Mouse (Mus musculus) gastrocnemius, postnatal 14 days (tissue): Measurements from ENCODE around the gene Tmem86b. TPM values are rescaled to one million over a fixed set of nuclear protein-coding genes. Genes with fewer than 3 reads are reported as not detected.
A peak's percentile ranks its signal among the peaks of the same experiment; 100 is the strongest.

Experiments
- DNase-seq: peaks from one replicate; pipeline ENCODE4 v3.0.0; 2021; ENCODE audit warnings: mixed read lengths
- intact Hi-C: fragments of 180-260 bp; cut with DNase I; formaldehyde crosslinking; loops from one replicate; pipeline ENCODE4 v1.15.1; 2025; ENCODE audit warnings: low total_unique reads
- long read RNA-seq, 2 experiments: library from polyadenylated mRNA; stranded (forward); transcript quantifications; one replicate each; pipeline ENCODE4 v2.0.0; 2021
- total RNA-seq, 2 experiments: library from RNA; stranded (reverse); gene quantifications; 2 replicates each; pipeline ENCODE4 v1.2.3; 2021

Gene Tmem86b
- total RNA-seq = 1 to 10 TPM; 2.1 to 3.1 TPM
- long read RNA-seq, experiment 1 = 0 reads
- long read RNA-seq, experiment 2, partial matches to known transcripts = 0 of 1 reads
- long read RNA-seq, experiment 2, other reads (novel, unspliced or antisense) = 1 of 1 reads

DNA sequence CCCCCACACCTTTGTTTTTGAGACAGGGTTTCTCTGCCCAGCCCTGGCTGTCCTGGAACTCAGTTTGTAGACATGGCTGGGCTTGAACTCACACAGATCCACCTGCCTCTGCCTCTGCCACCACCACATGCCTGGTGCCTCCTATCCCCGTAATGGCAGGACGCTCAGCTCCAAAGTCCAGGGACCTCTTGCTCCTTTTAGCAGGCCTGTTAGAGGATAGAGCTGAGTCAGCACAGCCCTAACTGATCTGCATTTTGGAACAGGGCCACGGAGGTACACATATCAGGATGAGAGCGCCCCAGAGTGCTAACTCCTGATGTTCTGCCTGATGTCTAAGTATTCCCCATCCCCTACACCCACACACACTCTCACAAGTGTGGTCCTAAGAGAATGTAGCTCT lies at the start of gene Tmem86b:
TSS of gene Tmem86b (minus strand) at position 392 of the 400 bp plus-strand sequence.
- DNase-seq = no peak
- intact Hi-C loops = no loop called here

DNA sequence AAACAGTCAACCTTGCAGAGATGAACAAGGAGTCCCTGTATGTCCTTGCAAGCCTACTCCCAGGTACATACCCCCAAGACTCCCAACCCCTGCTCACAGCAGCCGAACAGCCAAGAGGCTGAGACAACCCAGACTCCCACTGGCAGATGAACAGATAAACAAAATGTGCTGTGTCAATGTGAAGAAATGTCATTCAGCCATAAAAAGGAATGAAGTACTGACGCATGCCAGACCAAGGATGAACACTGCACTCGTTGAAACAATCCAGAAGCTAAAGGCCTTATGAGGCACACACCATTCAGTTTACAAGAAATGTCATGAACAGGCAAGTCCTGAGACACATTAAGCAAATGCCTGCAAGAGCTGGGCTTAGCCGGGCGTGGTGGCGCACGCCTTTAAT lies 44.0 kb upstream of the Tmem86b start:
- intact Hi-C loops = no loop called here
- no peak for DNase-seq

DNA sequence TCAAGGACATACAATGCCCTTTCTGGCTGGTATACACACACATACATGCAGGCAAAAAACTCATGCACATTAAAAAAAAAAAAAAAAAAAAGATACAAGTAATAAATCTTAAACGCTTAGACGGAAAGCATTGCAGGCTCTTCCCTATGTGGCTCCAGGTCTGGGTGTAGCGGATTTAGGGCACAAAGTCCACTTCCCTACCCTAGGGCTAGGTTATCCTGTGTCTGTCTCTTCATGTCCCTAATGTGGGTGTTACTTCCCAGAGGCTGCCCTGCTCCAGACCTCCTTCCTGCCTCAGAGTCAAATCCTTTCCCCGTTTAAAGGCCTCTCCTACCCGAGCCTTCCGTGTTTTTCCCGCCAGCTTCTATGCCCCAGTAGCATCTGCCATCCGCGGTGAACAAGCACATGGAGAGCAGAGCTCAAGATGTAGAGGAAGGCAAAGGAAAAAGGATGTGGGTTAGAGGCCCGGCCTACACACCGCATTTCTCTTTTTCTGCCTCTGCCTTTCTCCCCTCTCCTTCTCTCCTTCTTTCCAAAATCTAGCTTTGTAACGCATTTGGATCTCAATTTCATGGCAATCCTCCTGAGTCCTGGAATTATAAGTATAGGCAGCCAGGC lies 43.0 kb upstream of the Tmem86b start:
- intact Hi-C loops = no loop called here
- DNase-seq = no peak

DNA sequence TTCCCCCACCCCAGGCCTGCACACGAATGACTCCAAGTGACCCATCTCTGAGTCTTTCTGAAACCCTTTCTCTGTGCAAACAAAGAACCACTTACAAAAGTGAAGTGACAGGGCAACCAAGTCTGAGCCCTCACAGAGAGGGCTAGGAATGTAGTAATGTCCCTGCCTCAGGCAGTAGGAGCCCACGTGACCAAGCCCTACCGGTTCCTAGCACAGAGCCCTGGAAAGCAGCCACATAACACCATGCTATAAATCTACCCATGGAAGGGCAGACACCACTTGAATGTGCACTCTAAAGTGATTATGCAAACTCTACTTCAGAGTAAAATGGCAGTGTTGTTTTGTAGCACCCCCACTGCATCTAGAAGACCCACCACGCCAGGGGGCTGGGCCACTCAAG lies 40.7 kb upstream of the Tmem86b start:
- intact Hi-C loops = no loop called here
- DNase-seq = no peak

DNA sequence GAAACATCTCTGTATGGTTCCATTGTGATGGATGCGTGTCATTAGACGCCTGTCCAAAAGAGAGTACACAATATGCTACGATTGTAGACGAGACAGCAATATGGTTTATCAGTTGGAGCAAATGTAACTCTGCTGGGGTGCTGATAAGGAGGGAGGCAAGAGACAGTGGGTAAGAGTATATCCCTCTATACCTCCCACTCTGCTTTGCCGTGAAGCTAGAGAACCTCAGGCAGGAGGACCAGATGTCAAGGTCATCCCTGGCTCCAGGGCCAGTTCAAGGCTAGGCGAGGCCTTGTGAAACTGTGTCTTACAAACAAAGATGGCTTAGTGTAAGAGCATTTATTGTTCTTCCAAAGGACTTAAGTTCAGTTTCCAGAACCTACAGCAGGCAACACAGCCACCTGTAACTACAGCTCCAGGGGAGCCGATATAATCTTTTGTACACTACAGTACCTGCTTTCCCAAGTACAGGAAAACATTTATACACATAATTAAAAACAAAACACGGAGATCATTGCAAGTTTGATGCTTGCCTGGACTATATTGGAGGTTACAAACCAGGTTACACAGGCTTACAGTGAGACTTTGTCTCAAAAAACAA lies 39.5 kb upstream of the Tmem86b start:
- intact Hi-C loops = no loop called here
- no peak for DNase-seq

DNA sequence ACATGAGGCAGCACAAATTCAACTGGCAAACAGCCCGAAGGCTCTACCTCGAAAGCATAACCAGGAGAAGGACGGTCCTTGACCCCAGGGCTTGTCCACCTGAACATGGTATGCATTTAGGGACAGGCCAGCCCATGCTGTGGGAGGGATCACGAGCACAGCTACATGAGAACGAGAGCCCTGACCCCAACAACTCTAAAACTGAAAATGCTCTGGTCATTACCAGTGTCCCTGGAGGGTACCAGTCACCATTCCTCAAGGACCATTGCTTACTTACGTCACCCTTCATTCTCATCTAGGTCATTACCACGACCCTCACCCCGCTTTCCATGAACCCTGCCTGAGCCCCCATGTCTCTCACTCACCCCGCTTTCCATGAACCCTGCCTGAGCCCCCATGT lies 37.9 kb upstream of the Tmem86b start:
- intact Hi-C loops = no loop called here
- no peak for DNase-seq

DNA sequence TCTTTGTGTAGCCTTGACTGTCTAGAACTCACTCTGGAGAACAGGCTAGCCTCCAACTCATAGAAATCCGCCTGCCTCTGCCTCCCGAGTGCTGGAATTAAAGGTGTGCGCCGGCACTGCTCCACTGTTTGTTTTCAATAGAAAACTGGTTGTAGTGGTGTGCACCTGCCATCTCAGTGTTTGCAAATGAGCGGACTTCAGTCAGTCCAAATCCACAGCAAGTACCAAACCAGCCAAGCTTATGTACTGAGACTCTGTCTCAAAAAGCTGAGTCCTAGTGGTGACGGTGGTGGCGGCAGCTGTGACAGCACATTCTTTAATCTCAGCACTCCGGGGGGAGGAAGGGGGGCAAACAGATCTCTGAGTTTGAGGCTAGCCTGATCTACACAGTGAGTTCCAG lies 37.3 kb upstream of the Tmem86b start:
- intact Hi-C loops = no loop called here
- DNase-seq = no peak

DNA sequence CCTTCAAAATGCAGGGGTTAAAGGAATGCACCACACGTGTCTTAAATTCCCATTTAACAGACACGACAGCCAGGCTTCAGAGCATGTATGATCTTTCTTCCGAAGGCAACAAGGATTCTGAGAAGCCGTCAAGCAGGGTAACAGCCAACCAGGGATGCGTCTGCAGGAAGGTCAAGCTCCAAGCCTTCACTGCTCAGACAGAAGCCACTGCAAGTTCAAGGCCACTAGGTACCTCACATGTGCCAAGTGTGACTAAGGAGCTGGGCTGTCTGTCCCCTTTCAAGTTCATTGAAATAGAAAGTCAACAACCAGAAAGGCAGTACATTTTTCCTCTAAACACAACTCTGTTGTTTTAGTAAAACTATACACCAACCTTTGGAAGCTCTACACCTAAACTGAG lies 35.6 kb upstream of the Tmem86b start:
- DNase-seq = no peak
- intact Hi-C loops = no loop called here

DNA sequence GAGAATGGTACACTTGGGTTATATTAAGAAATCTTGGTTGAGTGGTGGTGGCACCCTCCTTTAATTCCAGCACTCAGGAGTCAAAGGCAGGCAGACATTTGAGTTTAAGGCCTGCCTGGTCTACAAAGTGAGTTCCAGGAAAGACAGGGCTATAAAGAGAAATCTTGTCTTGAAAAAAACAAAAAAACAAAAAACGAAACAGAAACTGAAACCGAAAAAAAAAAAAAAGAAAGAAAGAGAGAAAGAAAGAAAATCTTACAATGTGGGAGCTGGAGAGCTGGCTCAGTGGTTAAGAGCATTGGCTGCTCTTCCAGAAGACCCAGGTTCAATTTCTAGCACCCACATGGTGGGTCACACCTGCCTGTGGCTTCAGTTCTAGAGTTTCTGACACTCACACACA lies 32.5 kb upstream of the Tmem86b start:
- DNase-seq = no peak
- intact Hi-C loops = no loop called here

DNA sequence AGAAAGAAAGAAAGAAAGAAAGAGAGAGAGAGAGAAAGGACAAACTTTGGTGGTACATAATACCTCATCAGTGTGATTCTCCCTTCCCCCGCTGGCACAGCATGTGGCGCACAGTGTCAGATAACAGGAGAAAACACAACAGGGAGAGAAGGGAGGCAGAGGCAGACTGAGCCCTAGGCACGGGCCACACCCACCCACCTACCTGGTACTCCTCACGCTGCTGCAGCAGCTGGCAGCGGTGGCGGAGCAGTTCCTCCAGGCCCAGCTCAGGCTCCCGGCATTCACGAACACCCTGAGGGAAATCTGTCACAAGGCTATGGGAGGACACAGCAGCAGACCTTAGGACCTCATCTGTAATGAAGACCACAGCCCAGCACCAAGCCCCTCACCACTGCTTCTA lies 32.0 kb upstream of the Tmem86b start:
- DNase-seq = no peak
- intact Hi-C loops = no loop called here

DNA sequence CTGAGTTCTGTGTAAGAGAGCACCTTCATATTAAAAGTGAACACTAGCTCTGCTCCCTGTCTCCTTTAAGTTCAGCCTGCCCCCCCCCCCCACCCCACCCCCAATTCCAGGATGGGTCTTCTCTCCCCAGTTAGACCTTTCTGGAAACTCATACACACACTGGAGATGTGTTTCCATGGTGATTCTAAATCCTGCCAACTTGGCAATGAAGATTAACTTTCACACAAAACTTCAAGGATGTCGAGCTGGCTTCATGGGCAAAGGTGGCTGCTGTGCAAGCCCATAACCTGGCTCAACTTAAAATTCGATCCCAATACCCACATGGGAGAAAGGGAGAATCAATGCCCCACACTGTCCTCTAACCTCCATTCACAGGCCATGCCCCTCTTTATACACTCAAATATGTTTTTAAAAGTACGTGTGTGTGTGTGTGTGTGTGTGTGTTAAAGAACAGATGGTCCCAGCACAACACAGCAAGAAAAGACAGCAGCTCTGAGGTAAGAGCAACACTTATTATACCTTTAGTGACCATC lies 28.8 kb upstream of the Tmem86b start:
- intact Hi-C loops = no loop called here
- no peak for DNase-seq

DNA sequence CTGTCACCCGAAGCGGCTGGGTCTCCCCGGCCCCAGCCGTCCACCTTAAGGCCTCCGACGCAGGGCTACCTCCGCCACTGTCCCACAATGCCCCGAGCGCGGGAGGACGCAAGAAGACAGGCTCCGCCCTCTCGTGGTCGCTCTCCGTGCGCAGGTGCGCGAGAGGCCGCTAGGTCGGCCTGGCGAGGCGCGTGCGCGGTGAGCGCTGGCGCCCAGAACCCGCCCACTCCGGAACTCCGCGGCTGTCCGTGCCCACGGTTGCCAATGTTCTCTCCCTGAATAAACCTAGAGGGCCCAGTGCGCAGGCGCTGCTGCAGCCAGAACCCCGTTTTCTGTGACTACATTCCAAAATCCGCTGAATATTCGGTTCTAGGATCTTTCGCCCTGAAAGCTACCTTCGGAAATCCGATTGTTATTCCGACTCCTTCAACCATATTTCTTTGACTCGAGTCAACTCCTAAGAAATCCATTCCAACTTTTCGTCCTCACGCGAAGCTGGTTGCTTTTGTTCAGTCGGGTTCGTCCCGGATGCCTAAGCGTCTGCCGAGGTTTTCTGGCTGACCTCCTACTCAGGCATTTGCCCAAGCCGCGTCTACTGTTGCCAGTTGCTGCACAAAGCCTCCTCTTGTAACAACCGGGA lies 27.8 kb upstream of the Tmem86b start, which contains the start of gene Ppp6r1:
TSS of gene Ppp6r1 (minus strand) at position 108 of the 640 bp plus-strand sequence.
- intact Hi-C loops = no loop called here
- DNase-seq = peak; percentile 97

DNA sequence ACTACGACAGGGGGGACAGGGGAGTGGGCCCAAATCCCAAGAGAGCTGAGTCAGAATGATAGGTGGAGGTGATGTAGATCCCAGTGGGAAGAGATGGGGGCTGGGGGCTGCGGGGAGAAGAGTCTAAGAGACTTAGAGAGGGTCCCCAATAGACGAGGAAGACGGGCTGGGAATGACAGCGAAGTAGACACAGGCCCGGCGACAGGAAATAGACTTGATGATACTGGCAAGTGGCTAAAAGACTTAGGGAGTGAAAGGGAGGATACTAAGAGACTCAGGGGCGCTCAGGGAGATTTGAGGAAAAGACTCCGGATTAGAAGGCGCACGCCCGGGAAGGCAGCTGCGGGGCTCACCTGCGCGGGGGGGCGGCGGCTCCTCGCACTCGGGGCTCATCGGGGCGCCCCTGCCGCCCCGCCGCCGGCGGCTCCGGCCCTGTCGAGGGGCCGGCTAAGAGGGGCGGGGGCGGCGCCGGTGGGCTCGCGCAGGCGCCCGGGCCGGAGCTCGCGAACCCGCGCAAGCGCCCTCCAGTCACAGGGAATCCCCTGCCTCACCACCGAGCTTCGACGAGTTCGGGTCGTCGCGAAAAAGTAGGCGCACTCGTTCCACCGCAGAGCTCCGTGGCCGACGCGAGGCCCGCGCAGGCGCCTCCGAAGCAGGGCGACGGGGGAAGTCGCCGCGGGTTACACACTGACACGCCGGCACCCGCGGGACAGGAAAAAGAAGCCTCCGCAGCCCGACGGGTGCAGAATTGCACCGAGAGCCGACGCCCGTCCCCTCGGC lies 27.1 kb upstream of the Tmem86b start:
- intact Hi-C loops = no loop called here

DNA sequence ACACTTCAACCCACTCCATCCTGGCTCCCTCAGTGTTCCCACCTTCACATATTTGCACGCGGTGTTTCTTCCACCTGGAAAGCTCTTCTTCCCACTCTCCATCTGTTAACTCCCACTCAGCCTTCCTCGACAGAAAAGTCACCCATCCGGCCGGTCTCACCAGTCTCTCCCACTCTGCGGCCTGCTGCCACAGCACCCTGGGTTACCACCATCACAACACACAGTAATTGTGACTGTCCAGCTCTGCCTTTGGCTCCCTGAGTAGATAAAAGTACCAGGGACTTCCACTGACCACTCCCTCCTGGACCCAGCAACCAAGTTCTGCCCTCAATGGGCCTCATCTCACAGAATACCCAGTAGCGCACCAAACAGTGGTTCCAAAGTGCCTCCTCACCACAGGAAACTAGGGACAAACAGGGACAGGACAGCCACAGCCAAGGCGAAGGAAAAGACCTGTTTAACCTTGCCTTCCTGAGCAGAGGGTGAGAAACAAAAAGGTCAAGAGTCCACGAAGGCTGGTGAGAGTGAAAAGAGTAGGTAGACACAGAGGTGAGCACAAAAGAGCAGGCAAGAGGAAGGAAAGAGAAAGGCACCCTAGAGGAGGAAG lies 26.4 kb upstream of the Tmem86b start:
- intact Hi-C loops = no loop called here
- no peak for DNase-seq

More for the DNA sequence above, 27.1 kb upstream of the Tmem86b start:
- DNase-seq = no peak

DNA sequence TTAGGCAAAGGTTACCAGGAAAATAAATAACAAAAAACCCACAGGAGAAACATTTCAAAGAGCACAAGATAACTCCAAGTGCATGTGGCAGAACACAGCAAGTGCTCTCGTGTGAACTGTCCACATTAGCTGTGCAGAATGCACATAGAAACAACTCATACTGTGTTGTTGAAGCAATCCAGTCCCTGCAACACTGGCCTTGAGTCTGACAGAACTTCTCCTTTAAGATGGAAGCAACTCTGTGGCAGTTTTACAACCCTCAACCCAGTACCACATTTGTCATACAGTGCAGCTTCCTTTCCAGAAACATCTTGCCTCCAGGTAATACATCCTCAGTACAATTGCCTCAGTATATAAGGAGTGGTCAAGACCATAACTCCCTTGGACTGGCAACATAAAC lies 25.6 kb upstream of the Tmem86b start:
- intact Hi-C loops = no loop called here
- DNase-seq = no peak

DNA sequence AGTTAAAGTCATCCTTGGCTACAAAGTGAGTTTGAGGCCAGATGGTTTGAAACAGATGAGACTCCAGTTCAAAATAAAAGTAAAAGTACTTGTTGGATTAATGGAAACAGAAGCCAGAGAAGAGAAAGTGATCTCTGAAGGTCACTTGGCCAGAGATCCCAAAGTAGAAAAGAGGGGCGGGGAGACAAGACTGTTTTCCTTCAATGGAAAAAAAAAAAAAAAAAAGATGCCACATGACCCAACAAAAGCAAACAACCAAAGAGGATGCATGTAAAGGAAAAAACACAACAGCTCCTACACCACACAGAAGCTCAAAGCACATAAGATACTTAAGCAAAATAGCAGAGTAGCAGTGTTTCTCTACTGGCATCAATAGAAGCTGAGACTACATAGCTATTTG lies 24.7 kb upstream of the Tmem86b start:
- no peak for DNase-seq
- intact Hi-C loops = no loop called here

DNA sequence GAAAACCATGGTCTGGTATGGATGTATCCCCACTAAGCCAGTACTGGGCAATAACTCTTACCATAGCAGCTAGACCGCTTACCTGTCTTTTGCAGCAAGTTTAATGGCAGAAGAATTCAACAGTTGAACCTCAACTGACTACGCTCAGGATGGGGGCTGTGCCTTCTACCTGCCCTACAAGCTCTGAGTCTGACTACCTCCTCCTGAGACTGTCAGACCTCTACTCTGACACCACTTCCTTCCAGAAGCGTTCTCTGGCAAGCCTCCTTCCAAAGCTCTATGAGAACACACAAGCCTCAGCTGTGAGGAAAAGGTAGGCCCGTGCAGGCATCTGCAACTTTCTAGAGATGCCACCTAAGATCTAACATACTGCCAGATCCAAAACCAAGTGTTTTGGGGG lies 24.2 kb upstream of the Tmem86b start:
- intact Hi-C loops = no loop called here
- DNase-seq = no peak

DNA sequence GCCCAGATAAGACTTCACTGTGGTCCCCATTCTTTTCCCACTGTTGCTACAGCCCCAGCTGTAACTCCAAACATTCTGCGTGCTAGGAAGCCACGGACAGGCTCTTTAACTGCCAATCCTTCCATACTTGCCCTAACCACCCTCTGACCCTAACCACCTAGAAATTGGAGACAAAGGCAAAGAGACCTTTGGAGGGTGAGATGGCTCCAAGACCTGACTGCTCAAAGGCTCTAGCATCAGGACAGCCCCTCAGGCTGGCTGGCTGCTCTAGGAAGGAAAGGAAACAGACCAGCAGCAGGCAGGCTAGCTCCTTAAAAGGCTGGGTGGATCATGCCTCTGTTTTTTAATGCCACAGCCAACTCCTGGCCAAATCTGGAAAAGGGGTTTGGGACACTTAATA lies 23.0 kb upstream of the Tmem86b start:
- intact Hi-C loops = no loop called here
- DNase-seq = no peak

DNA sequence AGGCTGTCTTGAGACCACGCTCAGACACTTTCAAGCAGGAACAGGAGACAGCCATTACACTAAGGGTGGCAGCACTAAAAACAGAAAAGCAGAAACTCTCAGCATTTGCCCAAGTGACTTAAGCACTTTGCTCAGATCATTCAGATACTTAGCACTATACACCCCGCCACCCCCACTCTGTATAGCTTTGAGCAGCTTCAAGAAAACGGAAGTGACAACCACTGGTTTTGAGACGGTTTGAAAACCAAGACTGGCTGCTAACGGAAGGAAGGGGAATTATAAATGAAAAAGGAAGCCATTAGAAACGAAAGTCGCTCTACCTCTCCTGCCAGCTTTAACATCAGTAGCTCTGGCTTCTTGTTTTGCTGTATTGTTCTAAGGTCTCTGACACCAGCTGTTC lies 22.6 kb upstream of the Tmem86b start:
- intact Hi-C loops = no loop called here

DNA sequence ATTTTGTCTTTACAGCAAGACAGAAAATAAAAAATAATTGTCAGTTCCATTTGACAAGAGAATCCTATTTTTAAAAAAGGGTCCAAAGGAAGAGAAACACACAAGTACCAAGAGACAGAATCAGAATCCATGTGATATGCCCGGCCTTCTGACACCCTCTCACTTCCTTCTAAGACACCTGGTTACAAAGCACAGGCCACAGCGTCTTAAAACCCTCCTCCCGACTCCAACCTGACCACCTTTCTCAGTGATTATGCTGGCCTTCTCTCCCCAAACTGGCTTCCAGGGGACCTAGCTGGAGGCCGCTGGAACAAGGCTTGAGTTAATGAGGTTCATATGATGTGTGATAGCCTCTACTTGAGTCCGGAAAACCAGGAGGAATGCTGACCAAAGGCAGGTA lies 22.1 kb upstream of the Tmem86b start:
- DNase-seq = no peak
- intact Hi-C loops = no loop called here

More for the DNA sequence above, 22.6 kb upstream of the Tmem86b start:
- no peak for DNase-seq
